Mouse (Mus musculus) kidney, postnatal 0 days (tissue): Measurements from ENCODE around the gene Il1rl2. TPM values are rescaled to one million over a fixed set of nuclear protein-coding genes. Genes with fewer than 3 reads are reported as not detected.

ENCODE experiments used
- ATAC-seq: fragments of 200-750 bp; cut with Nextera tagmentation; replicated peaks from 2 replicates; pipeline ENCODE4 v1.8.0; 2017; ENCODE audit warnings: low read depth, moderate number of reproducible peaks, moderate TSS enrichment, moderate library complexity; ENCODE audit not compliant: low FRiP score
- DNase-seq: peaks from one replicate; pipeline ENCODE4 v3.0.0-alpha.2; 2016; ENCODE audit warnings: low spot score
- H3K27ac ChIP-seq: fragments of 300-500 bp; sonication (generic); 2 replicates; pipeline ENCODE4 v1.5.1; 2014; ENCODE audit warnings: mild to moderate bottlenecking
- H3K27me3 ChIP-seq: fragments of 300-500 bp; sonication (generic); 2 replicates; pipeline ENCODE4 v1.6.1; 2014; ENCODE audit warnings: low read length, mixed read lengths; ENCODE audit not compliant: insufficient read depth
- H3K36me3 ChIP-seq: fragments of 300-500 bp; sonication (generic); 2 replicates; pipeline ENCODE4 v1.6.1; 2014; ENCODE audit warnings: low read length, mixed read lengths; ENCODE audit not compliant: insufficient read depth
- H3K4me1 ChIP-seq: fragments of 300-500 bp; sonication (generic); replicated peaks from 2 replicates; pipeline ENCODE4 v1.6.1; 2014; ENCODE audit warnings: antibody characterized with exemption, low read length, mixed read lengths; ENCODE audit not compliant: insufficient read depth
- H3K4me2 ChIP-seq: fragments of 300-500 bp; sonication (generic); 2 replicates; pipeline ENCODE4 v1.6.1; 2014; ENCODE audit warnings: mild to moderate bottlenecking, low read length, moderate library complexity, mixed read lengths
- H3K4me3 ChIP-seq: fragments of 300-500 bp; sonication (generic); replicated peaks from 2 replicates; pipeline ENCODE4 v1.5.1; 2014; ENCODE audit warnings: low read depth, low read length
- H3K9ac ChIP-seq: fragments of 300-500 bp; sonication (generic); 2 replicates; pipeline ENCODE4 v1.6.1; 2014; ENCODE audit warnings: low read depth, low read length
- H3K9me3 ChIP-seq: fragments of 300-500 bp; sonication (generic); replicated peaks from 2 replicates; pipeline ENCODE4 v1.6.1; 2016; ENCODE audit warnings: low read length, inconsistent platforms, mixed read lengths
- CTCF ChIP-seq: IDR thresholded peaks from 2 replicates; pipeline ENCODE4 v1.5.1; 2016; ENCODE audit warnings: antibody characterized with exemption, low read depth, mild to moderate bottlenecking, moderate library complexity
- WGBS: fragments of 180-500 bp; shearing (Covaris S2); extraction: QIAGEN DNeasy Blood & Tissue Kit; methylation state at CpG from one replicate; pipeline ENCODE4 v1.1.7; 2014; 5-methylcytosine and 5-hydroxymethylcytosine counted together
- polyA plus RNA-seq: library from polyadenylated mRNA; unstranded; fragments of >200 nt; fragmentation: Nextera tagmentation; extraction: Ambion mirVana; gene quantifications from 2 replicates; pipeline ENCODE4 v1.2.1, GENCODE M21; 2015

Il1rl2 gene
- polyA plus RNA-seq, 1 experiment from 2014 or later = 7.5 TPM

DNA sequence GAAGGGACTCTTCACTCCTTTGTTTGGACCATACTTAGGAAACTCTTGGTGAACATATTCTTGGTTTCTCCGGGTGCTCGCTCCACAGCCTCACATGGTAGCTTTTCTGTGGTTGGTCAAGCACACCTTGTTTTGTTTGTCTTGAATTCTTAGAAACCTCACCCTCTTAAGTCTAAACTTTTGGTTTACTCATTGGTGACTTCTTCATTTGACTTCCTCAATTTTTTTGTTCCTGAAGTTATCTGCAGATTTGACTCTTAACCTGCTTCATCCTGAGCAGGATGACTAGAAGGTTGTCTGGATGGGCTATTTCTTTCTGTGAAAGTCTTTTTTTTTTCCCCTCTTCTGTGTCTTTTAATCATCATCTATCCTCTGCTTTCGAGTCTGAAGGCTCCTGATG, 30.3 kb downstream of the Il1rl2 start:
- Histone ChIP-seq H3K9ac (no peak overlapping the region), H3K27me3 (no peaks in the 10 kb centered on the region), H3K4me1 (peaks cover 4% of the 10 kb centered on the region; the same call in 1 of the 2 replicates), H3K4me3 (no peak overlapping the region), H3K27ac (no peak overlapping the region), H3K4me2 (no peak overlapping the region), H3K36me3 (0 out of 2 replicates have a peak, but pooled peaks cover 3% of the 10 kb centered on the region), H3K9me3 (no peaks in the 10 kb centered on the region)
- no peak for TF ChIP-seq CTCF
- no peak for DNase-seq
- WGBS = 87% methylated on average over 3 of the region's 3 CpGs
- ATAC-seq = no peak

DNA sequence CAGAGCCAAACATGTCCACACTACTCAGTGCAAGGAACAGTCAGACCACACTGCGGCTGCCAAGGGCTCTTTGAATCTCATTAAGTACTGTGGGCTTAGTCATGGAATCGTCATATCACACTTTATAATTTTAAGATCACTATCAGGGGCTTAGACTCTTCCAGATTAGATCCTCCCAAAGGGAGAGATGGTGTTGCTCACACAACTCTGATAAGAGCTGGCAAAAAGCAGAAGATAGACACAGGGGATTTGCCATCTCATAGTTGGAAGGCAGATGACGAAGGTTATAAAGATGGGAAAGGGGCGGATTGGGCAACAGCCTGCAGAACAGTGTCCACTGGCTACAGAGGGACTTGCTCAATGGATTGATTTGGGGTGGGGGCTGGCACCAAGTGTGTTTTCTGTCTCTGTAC, 31.0 kb downstream of the Il1rl2 start:
- no peak for TF ChIP-seq CTCF
- DNase-seq (no peak), ATAC-seq (no peak)
- Histone ChIP-seq H3K4me3 (no peak overlapping the region), H3K4me2 (no peak overlapping the region), H3K27me3 (no peaks in the 10 kb centered on the region), H3K9ac (no peak overlapping the region), H3K36me3 (0 out of 2 replicates have a peak, but pooled peaks cover 2% of the 10 kb centered on the region), H3K9me3 (no peaks in the 10 kb centered on the region), H3K27ac (no peak overlapping the region), H3K4me1 (peaks cover 5% of the 10 kb centered on the region; the same call in 1 of the 2 replicates)
- WGBS = 91% methylated on average over 4 of the region's 4 CpGs

DNA sequence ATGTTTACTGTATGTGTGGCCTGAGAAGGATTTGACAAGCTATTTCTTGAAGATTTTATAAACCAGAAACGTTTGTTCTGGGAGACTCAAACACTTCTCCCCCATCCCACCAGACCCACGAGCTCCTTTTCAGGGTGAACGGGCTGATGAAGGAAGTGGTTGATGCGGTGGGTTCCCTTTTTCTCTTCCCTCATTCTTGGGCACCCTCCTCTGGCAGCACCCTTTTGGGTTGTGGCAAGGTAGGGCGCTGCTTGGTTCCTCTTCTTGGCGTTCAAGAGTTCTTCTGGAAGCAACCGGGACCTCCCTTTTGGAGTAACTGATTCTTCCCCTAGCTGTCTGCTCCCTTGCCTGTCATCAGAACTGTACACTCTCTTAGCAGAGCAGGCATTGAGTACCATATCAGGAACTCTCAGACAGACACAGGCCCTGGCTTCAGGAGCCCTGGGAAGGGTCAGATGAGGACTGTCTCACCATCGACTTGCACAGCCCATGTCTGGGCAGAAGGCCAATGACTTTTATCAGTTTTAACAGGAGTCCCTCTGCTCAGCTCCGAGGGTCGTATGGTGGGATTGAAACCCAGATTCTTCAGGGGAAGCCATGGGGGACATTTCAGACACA, 31.6 kb downstream of the Il1rl2 start:
- ATAC-seq (no peak), DNase-seq (no peak)
- H3K4me3 ChIP-seq = no peak overlapping the region
- H3K27me3 ChIP-seq = no peaks in the 10 kb centered on the region
- no peak overlapping the region for H3K27ac ChIP-seq
- H3K4me2 ChIP-seq = no peak overlapping the region
- no peaks in the 10 kb centered on the region for H3K36me3 ChIP-seq
- 73% methylated on average over 10 of the region's 10 CpGs for WGBS
- no peak overlapping the region for H3K9ac ChIP-seq
- peaks cover 5% of the 10 kb centered on the region; the same call in 1 of the 2 replicates for H3K4me1 ChIP-seq
- TF ChIP-seq CTCF = no peak
- no peaks in the 10 kb centered on the region for H3K9me3 ChIP-seq

DNA sequence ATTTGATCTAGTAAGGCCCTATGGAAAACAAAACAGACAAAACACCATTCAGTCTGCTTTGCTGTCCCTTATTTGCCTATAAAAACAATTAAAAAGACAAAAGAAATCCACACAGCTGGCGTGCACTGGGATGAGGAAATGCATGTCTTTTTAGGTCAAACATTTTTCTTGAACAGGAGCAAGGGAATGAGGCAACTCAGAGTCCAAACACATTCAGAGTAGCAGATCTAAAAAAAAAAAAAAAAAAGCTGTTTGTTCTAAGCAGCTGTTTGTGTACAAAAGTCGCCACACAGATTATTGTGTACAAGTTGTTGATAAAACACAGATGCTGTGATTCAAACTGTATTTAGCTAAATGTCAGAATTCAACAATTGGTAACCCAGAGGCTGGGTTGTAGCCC, 33.5 kb downstream of the Il1rl2 start:
- no peak for TF ChIP-seq CTCF
- Histone ChIP-seq H3K9ac (no peak overlapping the region), H3K4me1 (peaks cover 5% of the 10 kb centered on the region; the same call in 1 of the 2 replicates), H3K4me3 (no peak overlapping the region), H3K9me3 (no peaks in the 10 kb centered on the region), H3K27me3 (no peaks in the 10 kb centered on the region), H3K27ac (no peak overlapping the region), H3K36me3 (no peaks in the 10 kb centered on the region), H3K4me2 (no peak overlapping the region)
- DNase-seq (peak; percentile 40), ATAC-seq (no peak)
- 47% methylated on average over 2 of the region's 2 CpGs for WGBS

DNA sequence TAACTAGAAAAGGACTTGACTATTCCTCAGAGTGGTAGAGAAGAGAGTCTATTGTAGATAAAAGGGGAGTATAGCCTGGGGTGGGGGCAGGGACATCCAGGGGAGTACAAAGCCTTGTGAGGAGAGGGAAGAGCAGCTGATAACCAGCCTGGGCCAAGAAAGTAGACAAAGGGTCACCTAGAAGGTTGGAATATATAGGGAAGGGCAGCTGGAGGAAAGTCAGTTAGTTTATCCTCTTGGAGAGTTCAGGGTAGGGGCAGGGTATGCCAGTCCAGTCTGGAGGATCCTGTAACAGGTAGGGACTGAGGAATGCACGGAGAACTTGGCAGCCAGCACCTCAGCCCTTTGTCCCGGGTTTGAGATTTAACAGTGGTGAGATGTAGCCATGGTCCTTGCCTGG, 33.9 kb downstream of the Il1rl2 start:
- Histone ChIP-seq H3K27ac (no peak overlapping the region), H3K4me2 (no peak overlapping the region)

DNA sequence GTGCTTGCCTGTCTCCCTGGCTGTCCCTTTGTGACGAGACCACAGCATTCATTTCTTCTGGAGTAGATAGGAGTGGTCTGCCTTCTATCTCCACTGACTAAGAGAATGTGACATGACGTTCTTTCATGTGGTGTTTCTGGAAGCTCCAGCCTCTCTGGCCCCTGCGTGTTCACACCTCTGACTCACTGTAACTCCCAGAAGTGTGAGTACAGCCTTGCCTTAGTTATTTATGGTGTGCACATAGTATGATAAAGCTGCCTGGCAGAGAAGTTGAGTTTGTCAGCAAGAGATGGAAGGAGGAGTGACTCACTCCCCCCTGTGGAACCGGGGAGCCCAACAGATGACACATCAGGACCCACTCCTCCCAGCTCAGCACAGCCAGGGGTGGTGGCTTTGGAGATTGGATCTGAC, 34.4 kb downstream of the Il1rl2 start:
- ATAC-seq (no peak; the same call in 1 of the 2 replicates), DNase-seq (no peak)
- H3K9me3 ChIP-seq = no peaks in the 10 kb centered on the region
- 67% methylated on average over 4 of the region's 4 CpGs for WGBS
- H3K4me3 ChIP-seq = no peak overlapping the region
- H3K36me3 ChIP-seq = no peaks in the 10 kb centered on the region
- no peak for TF ChIP-seq CTCF
- no peaks in the 10 kb centered on the region for H3K27me3 ChIP-seq
- H3K4me1 ChIP-seq = peaks cover 5% of the 10 kb centered on the region; the same call in 1 of the 2 replicates
- H3K27ac ChIP-seq = no peak overlapping the region
- no peak overlapping the region for H3K9ac ChIP-seq
- no peak overlapping the region for H3K4me2 ChIP-seq

More for the DNA sequence above, 33.9 kb downstream of the Il1rl2 start:
- Histone ChIP-seq H3K4me1 (peaks cover 5% of the 10 kb centered on the region; the same call in 1 of the 2 replicates), H3K9ac (no peak overlapping the region), H3K27me3 (no peaks in the 10 kb centered on the region), H3K36me3 (no peaks in the 10 kb centered on the region), H3K4me3 (no peak overlapping the region), H3K9me3 (no peaks in the 10 kb centered on the region)
- 83% methylated on average over 2 of the region's 2 CpGs for WGBS
- TF ChIP-seq CTCF = no peak
- DNase-seq (no peak), ATAC-seq (no peak)

DNA sequence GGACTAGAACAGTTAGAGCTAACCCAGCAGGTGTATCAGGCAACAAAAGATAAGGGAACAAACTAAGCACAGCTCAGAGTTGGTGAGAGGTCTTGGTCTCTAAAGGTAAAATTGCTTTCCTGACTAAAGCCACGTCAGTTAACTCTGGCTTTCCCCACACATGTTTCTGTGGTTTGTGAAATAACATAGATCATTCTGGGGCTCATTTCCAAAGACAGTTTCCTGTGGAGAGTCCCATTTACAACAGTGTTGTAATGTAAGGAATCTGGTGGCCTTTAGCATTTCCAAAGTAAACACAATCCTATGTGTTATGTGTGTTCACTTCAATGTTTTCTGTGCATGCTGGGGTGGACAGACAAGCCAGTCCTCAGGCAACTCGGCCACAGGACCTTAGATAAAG, 35.3 kb downstream of the Il1rl2 start:
- no peak overlapping the region for H3K4me3 ChIP-seq
- H3K27me3 ChIP-seq = no peaks in the 10 kb centered on the region
- H3K4me1 ChIP-seq = peaks cover 5% of the 10 kb centered on the region; the same call in 1 of the 2 replicates
- no peak overlapping the region for H3K9ac ChIP-seq
- no peaks in the 10 kb centered on the region for H3K9me3 ChIP-seq
- DNase-seq (peak; percentile 36), ATAC-seq (no peak)
- TF ChIP-seq CTCF = no peak
- H3K36me3 ChIP-seq = no peaks in the 10 kb centered on the region
- H3K27ac ChIP-seq = no peak overlapping the region
- H3K4me2 ChIP-seq = no peak overlapping the region
- WGBS = 43% methylated on average over 2 of the region's 2 CpGs
